Mouse (Mus musculus) heart, embryonic 16.5 days (tissue): ENCODE data around the gene Prnp. TPM values are rescaled to one million over a fixed set of nuclear protein-coding genes. Genes with fewer than 3 reads are reported as not detected.

Source experiments
- ATAC-seq: fragments of 200-750 bp; cut with Nextera tagmentation; replicated peaks from 2 replicates; pipeline ENCODE4 v1.8.0; 2017; ENCODE audit warnings: moderate number of reproducible peaks; ENCODE audit not compliant: insufficient read depth, low FRiP score; ENCODE audit errors: extremely low read depth
- H3K27ac ChIP-seq: fragments of 300-500 bp; sonication (generic); 2 replicates; pipeline ENCODE4 v1.5.1; 2014; ENCODE audit warnings: mild to moderate bottlenecking, low read length, control low read depth, moderate library complexity
- H3K27me3 ChIP-seq: fragments of 300-500 bp; sonication (generic); 2 replicates; pipeline ENCODE4 v1.6.1; 2014; ENCODE audit warnings: low read length, mixed read lengths; ENCODE audit not compliant: control insufficient read depth, insufficient read depth
- H3K36me3 ChIP-seq: fragments of 300-500 bp; sonication (generic); 2 replicates; pipeline ENCODE4 v1.6.1; 2014; ENCODE audit not compliant: control insufficient read depth, insufficient read depth
- H3K4me1 ChIP-seq: fragments of 300-500 bp; sonication (generic); 2 replicates; pipeline ENCODE4 v1.6.1; 2014; ENCODE audit warnings: low read length, mixed read lengths; ENCODE audit not compliant: control insufficient read depth, insufficient read depth
- H3K4me2 ChIP-seq: fragments of 300-500 bp; sonication (generic); 2 replicates; pipeline ENCODE4 v1.6.1; 2014; ENCODE audit warnings: low read depth, mild to moderate bottlenecking, control low read depth, low read length
- H3K4me3 ChIP-seq: fragments of 300-500 bp; sonication (generic); 2 replicates; pipeline ENCODE4 v1.5.1; 2014; ENCODE audit warnings: mild to moderate bottlenecking, control low read depth, low read length
- H3K9ac ChIP-seq: fragments of 300-500 bp; sonication (generic); 2 replicates; pipeline ENCODE4 v1.6.1; 2014; ENCODE audit warnings: low read length, control low read depth
- H3K9me3 ChIP-seq: fragments of 300-500 bp; sonication (generic); replicated peaks from 2 replicates; pipeline ENCODE4 v1.6.1; 2016; ENCODE audit warnings: low read length; ENCODE audit not compliant: control insufficient read depth
- WGBS: fragments of 180-500 bp; shearing (Covaris S2); extraction: QIAGEN DNeasy Blood & Tissue Kit; methylation state at CpG from one replicate; pipeline ENCODE4 v1.1.7; 2014; 5-methylcytosine and 5-hydroxymethylcytosine counted together
- polyA plus RNA-seq: library from polyadenylated mRNA; unstranded; fragments of >200 nt; fragmentation: Nextera tagmentation; extraction: Ambion mirVana; gene quantifications from 2 replicates; pipeline ENCODE4 v1.2.1, GENCODE M21; 2015

Gene Prnp
- polyA plus RNA-seq, 1 experiment from 2014 or later: 115 TPM

- WGBS: 66% methylated on average over 4 of the region's 4 CpGs
- Histone ChIP-seq H3K27me3 (no peaks in the 10 kb centered on the region), H3K9me3 (no peaks in the 10 kb centered on the region), H3K27ac (no peak overlapping the region), H3K9ac (no peak overlapping the region), H3K36me3 (no peaks in the 10 kb centered on the region), H3K4me1 (no peaks in the 10 kb centered on the region), H3K4me3 (no peak overlapping the region), H3K4me2 (no peak overlapping the region)
- no peak for ATAC-seq
Measured at GRCm38 (mm10) chr2:131881766-131882165, 28.0 kb upstream of the Prnp start.

GRCm38 (mm10) chr2:131883136-131883535 is 26.6 kb upstream of the Prnp start:
- no peaks in the 10 kb centered on the region for H3K36me3 ChIP-seq
- H3K27me3 ChIP-seq: no peaks in the 10 kb centered on the region
- H3K9ac ChIP-seq: no peak overlapping the region
- no peak overlapping the region for H3K27ac ChIP-seq
- no peak overlapping the region for H3K4me3 ChIP-seq
- H3K4me2 ChIP-seq: no peak overlapping the region
- WGBS: 41% methylated on average over 2 of the region's 2 CpGs
- H3K4me1 ChIP-seq: no peaks in the 10 kb centered on the region
- ATAC-seq: no peak
- H3K9me3 ChIP-seq: no peaks in the 10 kb centered on the region

GRCm38 (mm10) chr2:131886503-131887160 is 23.1 kb upstream of the Prnp start:
- no peak for ATAC-seq

DNA sequence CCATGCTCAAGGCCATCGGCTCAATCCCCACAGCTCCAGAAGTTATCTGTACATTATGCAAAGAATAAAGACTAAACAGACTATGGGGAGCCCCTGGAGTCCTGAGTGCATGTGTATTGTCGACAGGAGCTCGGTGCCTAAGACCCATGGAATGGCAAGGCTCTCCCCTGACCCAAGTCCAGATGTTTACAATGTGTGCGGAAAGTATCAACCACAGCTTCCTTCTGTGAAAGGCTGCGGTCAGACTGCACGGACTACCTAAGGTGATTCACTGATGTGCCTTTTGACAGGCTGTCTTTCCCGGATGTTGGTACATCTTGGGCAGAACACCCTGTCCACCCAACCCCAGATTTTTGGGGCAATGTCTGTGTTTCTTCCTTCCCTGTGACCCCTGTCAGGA is 21.5 kb upstream of the Prnp start:
- H3K27me3 ChIP-seq: no peaks in the 10 kb centered on the region
- H3K4me3 ChIP-seq: no peak overlapping the region
- no peak overlapping the region for H3K4me2 ChIP-seq
- H3K9me3 ChIP-seq: no peaks in the 10 kb centered on the region
- peaks cover 18% of the 10 kb centered on the region for H3K4me1 ChIP-seq
- H3K36me3 ChIP-seq: no peaks in the 10 kb centered on the region
- no peak overlapping the region for H3K9ac ChIP-seq
- no peak overlapping the region for H3K27ac ChIP-seq
- WGBS: 67% methylated on average over 7 of the region's 7 CpGs
- no peak for ATAC-seq

More at GRCm38 (mm10) chr2:131886503-131887160, 23.1 kb upstream of the Prnp start:
- H3K4me3 ChIP-seq: no peak overlapping the region
- H3K9ac ChIP-seq: no peak overlapping the region
- H3K27ac ChIP-seq: no peak overlapping the region
- H3K9me3 ChIP-seq: no peaks in the 10 kb centered on the region
- no peaks in the 10 kb centered on the region for H3K27me3 ChIP-seq
- 79% methylated on average over 6 of the region's 6 CpGs for WGBS
- no peak overlapping the region for H3K4me2 ChIP-seq
- H3K4me1 ChIP-seq: peaks cover 8% of the 10 kb centered on the region
- H3K36me3 ChIP-seq: no peaks in the 10 kb centered on the region

DNA sequence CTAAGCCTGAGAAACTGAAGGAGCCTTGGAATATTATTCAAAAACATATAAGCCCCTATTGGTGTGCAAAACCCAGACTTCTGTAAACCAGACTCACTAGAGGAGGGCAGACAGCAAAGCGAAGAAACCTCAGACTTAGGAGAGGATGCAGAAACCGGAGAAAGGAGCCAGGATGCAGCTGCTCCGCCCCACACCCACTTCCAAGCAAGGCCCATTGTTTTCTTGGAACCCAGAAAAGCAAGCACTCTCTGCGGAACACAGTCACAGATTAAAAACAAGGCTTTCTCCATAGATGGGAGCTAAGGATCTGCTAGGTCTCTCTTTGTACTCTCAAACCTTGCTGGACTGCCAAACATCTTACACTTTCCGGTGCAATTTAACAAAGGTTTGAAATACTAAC is 17.2 kb upstream of the Prnp start:
- no peaks in the 10 kb centered on the region for H3K9me3 ChIP-seq
- no peak overlapping the region for H3K9ac ChIP-seq
- H3K36me3 ChIP-seq: no peaks in the 10 kb centered on the region
- no peaks in the 10 kb centered on the region for H3K27me3 ChIP-seq
- no peak for ATAC-seq
- H3K4me2 ChIP-seq: no peak overlapping the region
- H3K4me1 ChIP-seq: peaks cover 18% of the 10 kb centered on the region
- no peak overlapping the region for H3K4me3 ChIP-seq
- 57% methylated on average over 5 of the region's 5 CpGs for WGBS
- peak overlapping the region; percentile 71 for H3K27ac ChIP-seq

DNA sequence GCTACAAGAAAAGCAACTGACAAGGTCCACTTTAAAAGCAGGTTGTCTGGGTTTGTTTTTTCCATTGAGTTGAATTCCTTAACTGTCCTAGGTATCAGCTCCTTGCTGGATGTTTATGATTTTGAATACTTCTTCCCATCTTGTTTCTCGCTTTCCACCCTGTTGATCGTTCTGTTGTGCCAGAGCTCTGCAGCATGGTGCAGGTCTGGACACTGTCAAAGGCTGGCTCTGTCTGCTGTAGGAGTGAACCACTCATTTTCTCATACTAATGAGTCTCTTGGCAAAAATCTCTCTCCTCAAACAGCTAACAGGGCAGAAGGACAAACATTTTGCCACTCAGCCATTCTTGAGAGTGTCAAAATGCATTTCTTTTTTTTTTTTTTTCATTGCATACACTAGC is 14.6 kb upstream of the Prnp start:
- no peak overlapping the region for H3K9ac ChIP-seq
- no peak for ATAC-seq
- WGBS: 47% methylated on average over 2 of the region's 2 CpGs
- no peak overlapping the region for H3K4me2 ChIP-seq
- no peak overlapping the region for H3K27ac ChIP-seq
- no peak overlapping the region for H3K4me3 ChIP-seq
- peaks cover 10% of the 10 kb centered on the region for H3K4me1 ChIP-seq
- no peaks in the 10 kb centered on the region for H3K9me3 ChIP-seq
- H3K27me3 ChIP-seq: no peaks in the 10 kb centered on the region
- H3K36me3 ChIP-seq: no peaks in the 10 kb centered on the region

DNA sequence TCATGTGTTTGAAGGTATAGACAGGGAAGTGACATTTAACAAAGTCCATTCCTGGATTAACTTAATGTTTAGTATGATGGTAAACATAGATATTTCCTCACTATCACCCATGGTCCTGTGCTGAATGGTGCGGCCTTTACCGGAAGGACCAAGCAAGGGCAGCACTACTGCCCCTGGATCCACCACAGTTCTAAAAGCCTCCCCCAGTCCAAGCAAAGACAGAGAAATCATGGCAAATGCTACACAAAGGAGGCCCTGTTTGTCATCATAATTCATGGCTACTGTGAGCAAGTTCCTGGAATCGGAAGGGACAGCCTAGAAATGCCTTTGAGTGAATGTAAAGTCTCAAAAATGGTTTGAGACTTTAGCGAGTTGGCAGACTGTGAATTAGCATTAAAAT is 13.7 kb upstream of the Prnp start:
- H3K4me2 ChIP-seq: no peak overlapping the region
- H3K36me3 ChIP-seq: no peaks in the 10 kb centered on the region
- 90% methylated on average over 4 of the region's 4 CpGs for WGBS
- H3K4me3 ChIP-seq: no peak overlapping the region
- no peak for ATAC-seq
- H3K4me1 ChIP-seq: peaks cover 10% of the 10 kb centered on the region
- no peak overlapping the region for H3K27ac ChIP-seq
- no peak overlapping the region for H3K9ac ChIP-seq
- no peaks in the 10 kb centered on the region for H3K9me3 ChIP-seq
- no peaks in the 10 kb centered on the region for H3K27me3 ChIP-seq

GRCm38 (mm10) chr2:131897336-131898109 is 12.2 kb upstream of the Prnp start:
- Histone ChIP-seq H3K4me2 (no peak overlapping the region), H3K4me3 (no peak overlapping the region), H3K9me3 (no peaks in the 10 kb centered on the region), H3K4me1 (0 out of 2 replicates have a peak, but pooled peaks cover 3% of the 10 kb centered on the region), H3K36me3 (no peaks in the 10 kb centered on the region), H3K27me3 (no peaks in the 10 kb centered on the region), H3K9ac (no peak overlapping the region), H3K27ac (no peak overlapping the region)
- 88% methylated on average over 12 of the region's 12 CpGs for WGBS
- no peak for ATAC-seq

- ATAC-seq: no peak
- H3K4me3 ChIP-seq: no peak overlapping the region
Measured at GRCm38 (mm10) chr2:131902423-131902822, 7.3 kb upstream of the Prnp start.

More at GRCm38 (mm10) chr2:131902423-131902822, 7.3 kb upstream of the Prnp start:
- Histone ChIP-seq H3K27ac (peak overlapping the region; percentile 58), H3K27me3 (no peaks in the 10 kb centered on the region), H3K9ac (no peak overlapping the region), H3K9me3 (no peaks in the 10 kb centered on the region), H3K4me1 (peaks cover 21% of the 10 kb centered on the region), H3K4me2 (no peak overlapping the region), H3K36me3 (no peaks in the 10 kb centered on the region)
- WGBS: 20% methylated on average over 2 of the region's 3 CpGs
